Mouse (Mus musculus) hindbrain, postnatal 0 days (tissue): ENCODE results near the gene Syce2. TPM values are rescaled to one million over a fixed set of nuclear protein-coding genes. Genes with fewer than 3 reads are reported as not detected.

Experiments used
- ATAC-seq: fragments of 200-750 bp; cut with Nextera tagmentation; 2 replicates; pipeline ENCODE4 v1.8.0; 2017; ENCODE audit warnings: mild to moderate bottlenecking, moderate TSS enrichment, moderate library complexity
- DNase-seq: peaks from one replicate; pipeline ENCODE4 v3.0.0-alpha.2; 2015; ENCODE audit warnings: low spot score
- H3K27ac ChIP-seq: fragments of 300-500 bp; sonication (generic); 2 replicates; pipeline ENCODE4 v1.5.1; 2014; ENCODE audit warnings: mild to moderate bottlenecking
- H3K27me3 ChIP-seq: fragments of 300-500 bp; sonication (generic); 2 replicates; pipeline ENCODE4 v1.6.1; 2014; ENCODE audit warnings: low read length, mixed read lengths; ENCODE audit not compliant: insufficient read depth
- H3K36me3 ChIP-seq: fragments of 300-500 bp; sonication (generic); 2 replicates; pipeline ENCODE4 v1.6.1; 2014; ENCODE audit warnings: low read length, mixed read lengths; ENCODE audit not compliant: insufficient read depth
- H3K4me1 ChIP-seq: fragments of 300-500 bp; sonication (generic); 2 replicates; pipeline ENCODE4 v1.6.1; 2014; ENCODE audit warnings: antibody characterized with exemption, low read length, mixed read lengths; ENCODE audit not compliant: insufficient read depth
- H3K4me2 ChIP-seq: fragments of 300-500 bp; sonication (generic); 2 replicates; pipeline ENCODE4 v1.6.1; 2014; ENCODE audit warnings: low read depth, mild to moderate bottlenecking, low read length, moderate library complexity, mixed read lengths
- H3K4me3 ChIP-seq: fragments of 300-500 bp; sonication (generic); 2 replicates; pipeline ENCODE4 v1.5.1; 2014; ENCODE audit warnings: low read length
- H3K9ac ChIP-seq: fragments of 300-500 bp; sonication (generic); replicated peaks from 2 replicates; pipeline ENCODE4 v1.6.1; 2014; ENCODE audit warnings: mild to moderate bottlenecking, low read length, moderate library complexity, mixed read lengths
- H3K9me3 ChIP-seq: fragments of 300-500 bp; sonication (generic); 2 replicates; pipeline ENCODE4 v1.6.1; 2016; ENCODE audit warnings: low read length, mixed read lengths
- CTCF ChIP-seq: IDR thresholded peaks from 2 replicates; pipeline ENCODE4 v1.5.1; 2016; ENCODE audit warnings: antibody characterized with exemption, control low read depth, low read depth
- WGBS: fragments of 180-500 bp; shearing (Covaris S2); extraction: QIAGEN DNeasy Blood & Tissue Kit; methylation state at CpG from one replicate; pipeline ENCODE4 v1.1.7; 2014; 5-methylcytosine and 5-hydroxymethylcytosine counted together
- polyA plus RNA-seq: library from polyadenylated mRNA; unstranded; fragments of >200 nt; fragmentation: Nextera tagmentation; extraction: Ambion mirVana; gene quantifications from 2 replicates; pipeline ENCODE4 v1.2.1, GENCODE M21; 2015
- total RNA-seq: library from RNA; depleted of rRNA; stranded (reverse); fragments of >200 nt; gene quantifications from 2 replicates; pipeline ENCODE4 v1.2.3, GENCODE M21; 2014

Syce2 gene
- total and polyA plus RNA-seq, 2 experiments from 2014 or later, result 14.0 to 62.1 TPM

DNA sequence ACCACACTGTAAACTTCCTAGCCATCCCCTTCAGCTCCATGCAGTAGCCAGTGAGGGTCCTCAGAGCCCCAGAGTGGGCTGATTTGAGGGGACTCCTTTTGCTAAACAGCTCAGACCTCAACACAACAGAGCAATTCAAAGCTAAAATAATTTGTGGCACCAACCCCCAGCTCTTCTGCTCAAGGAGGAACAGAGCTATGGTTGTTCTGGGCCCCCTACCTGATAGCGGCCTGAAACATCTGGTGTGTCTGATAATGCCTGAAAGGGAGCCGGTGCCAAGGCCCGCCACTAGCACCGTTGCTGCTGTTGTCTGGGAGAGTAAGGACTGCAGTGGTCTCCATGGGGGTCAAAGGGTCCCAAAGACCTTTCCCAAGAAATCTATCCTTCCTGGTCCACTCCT lies 29.2 kb downstream of the Syce2 start:
- H3K9ac ChIP-seq, result no peak overlapping the region
- no peaks in the 10 kb centered on the region; the same call in 1 of the 2 replicates for H3K27me3 ChIP-seq
- TF ChIP-seq CTCF, result no peak
- H3K4me3 ChIP-seq, result no peak overlapping the region
- no peaks in the 10 kb centered on the region for H3K9me3 ChIP-seq
- H3K4me2 ChIP-seq, result no peak overlapping the region
- no peaks in the 10 kb centered on the region for H3K36me3 ChIP-seq
- 0 out of 2 replicates have a peak, but pooled peaks cover 4% of the 10 kb centered on the region for H3K4me1 ChIP-seq
- no peak for ATAC-seq
- 72% methylated on average over 4 of the region's 4 CpGs for WGBS
- no peak overlapping the region for H3K27ac ChIP-seq
- no peak for DNase-seq

DNA sequence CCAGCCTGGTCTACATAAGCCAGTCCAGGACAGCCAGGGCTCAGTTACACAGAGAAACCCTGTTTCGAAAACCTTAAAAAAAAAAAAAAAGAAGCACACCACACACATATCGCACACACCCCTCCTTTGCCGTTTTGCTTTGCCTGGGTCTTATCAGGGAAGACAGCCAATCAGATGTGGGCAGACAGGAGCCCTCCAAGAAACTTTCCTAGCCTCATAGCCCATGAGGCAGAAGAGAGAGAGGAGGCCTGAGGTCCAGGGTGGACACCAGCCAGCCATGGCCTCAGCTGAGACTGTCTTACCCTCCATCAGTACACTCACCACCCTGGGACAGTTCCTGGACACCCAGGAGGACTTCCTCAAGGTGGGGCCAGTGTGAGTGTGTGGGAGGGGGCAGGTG lies 29.8 kb downstream of the Syce2 start, which contains the start of gene Klf1:
Gene Klf1, plus strand, starts transcription at position 177 of the 400 bp plus-strand sequence.
- Histone ChIP-seq H3K9me3 (no peaks in the 10 kb centered on the region), H3K4me2 (peak within 1 kb of the TSS; percentile 86), H3K27ac (no peak within 1 kb of the TSS), H3K36me3 (no peaks in the 10 kb centered on the region), H3K27me3 (no peaks in the 10 kb centered on the region; the same call in 1 of the 2 replicates), H3K4me1 (0 out of 2 replicates have a peak, but pooled peaks cover 4% of the 10 kb centered on the region), H3K9ac (peak within 1 kb of the TSS; percentile 47), H3K4me3 (peak within 1 kb of the TSS; percentile 46)
- 77% methylated on average over 3 of the region's 3 CpGs for WGBS
- TF ChIP-seq CTCF, result no peak
- no peak for ATAC-seq
- DNase-seq, result no peak

- no peaks in the 10 kb centered on the region; the same call in 1 of the 2 replicates for H3K27me3 ChIP-seq
- H3K27ac ChIP-seq, result no peak overlapping the region
- H3K4me1 ChIP-seq, result 0 out of 2 replicates have a peak, but pooled peaks cover 4% of the 10 kb centered on the region
- no peaks in the 10 kb centered on the region for H3K9me3 ChIP-seq
- DNase-seq (no peak), ATAC-seq (no peak)
- peak overlapping the region; percentile 46 for H3K4me3 ChIP-seq
- peak overlapping the region; percentile 47 for H3K9ac ChIP-seq
- WGBS, result 5% methylated on average over 24 of the region's 24 CpGs
- H3K36me3 ChIP-seq, result no peaks in the 10 kb centered on the region
- peak overlapping the region; percentile 86 for H3K4me2 ChIP-seq
- TF ChIP-seq CTCF, result no peak
These were observed 30.5 kb downstream of the Syce2 start for GRCm38 (mm10) chr8:84902367-84902919.

GRCm38 (mm10) chr8:84902920-84903661 lies 31.2 kb downstream of the Syce2 start:
- DNase-seq (peak; percentile 93), ATAC-seq (peak; percentile 91)
- Histone ChIP-seq H3K4me2 (peak overlapping the region; percentile 86), H3K9ac (peak overlapping the region; percentile 47), H3K4me3 (peak overlapping the region; percentile 46), H3K9me3 (no peaks in the 10 kb centered on the region), H3K4me1 (0 out of 2 replicates have a peak, but pooled peaks cover 4% of the 10 kb centered on the region), H3K36me3 (no peaks in the 10 kb centered on the region), H3K27me3 (no peaks in the 10 kb centered on the region; the same call in 1 of the 2 replicates), H3K27ac (0 out of 2 replicates have a peak overlapping the region, but pooled peaks have one; percentile 23)
- TF ChIP-seq CTCF, result peak; percentile 84
- WGBS, result under 1% methylated on average over 66 of the region's 68 CpGs

DNA sequence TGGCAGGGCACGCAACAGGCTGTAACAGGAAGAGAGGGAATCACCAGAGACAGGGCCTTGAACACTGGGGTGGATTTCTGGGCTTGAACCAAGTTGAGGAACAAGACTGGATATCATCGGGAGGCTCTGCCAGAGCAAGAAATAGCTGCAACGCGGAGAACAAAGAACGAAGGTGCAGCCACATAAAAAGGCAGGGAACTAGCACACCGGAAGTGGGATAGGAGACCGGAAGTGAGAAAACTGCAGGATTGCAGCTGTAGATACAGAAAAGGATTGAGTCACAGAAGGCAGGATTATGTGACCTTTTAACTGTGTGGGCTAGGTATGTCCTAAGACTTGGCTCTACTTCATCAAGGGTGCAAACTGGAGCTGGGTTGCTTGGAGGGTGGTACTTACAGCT lies 32.4 kb downstream of the Syce2 start:
- 0 out of 2 replicates have a peak, but pooled peaks cover 4% of the 10 kb centered on the region for H3K4me1 ChIP-seq
- no peak overlapping the region for H3K9ac ChIP-seq
- no peaks in the 10 kb centered on the region for H3K36me3 ChIP-seq
- no peak overlapping the region for H3K4me2 ChIP-seq
- 90% methylated on average over 7 of the region's 7 CpGs for WGBS
- DNase-seq (no peak), ATAC-seq (no peak)
- H3K4me3 ChIP-seq, result no peak overlapping the region
- no peaks in the 10 kb centered on the region; the same call in 1 of the 2 replicates for H3K27me3 ChIP-seq
- H3K9me3 ChIP-seq, result no peaks in the 10 kb centered on the region
- no peak for TF ChIP-seq CTCF
- H3K27ac ChIP-seq, result no peak overlapping the region

DNA sequence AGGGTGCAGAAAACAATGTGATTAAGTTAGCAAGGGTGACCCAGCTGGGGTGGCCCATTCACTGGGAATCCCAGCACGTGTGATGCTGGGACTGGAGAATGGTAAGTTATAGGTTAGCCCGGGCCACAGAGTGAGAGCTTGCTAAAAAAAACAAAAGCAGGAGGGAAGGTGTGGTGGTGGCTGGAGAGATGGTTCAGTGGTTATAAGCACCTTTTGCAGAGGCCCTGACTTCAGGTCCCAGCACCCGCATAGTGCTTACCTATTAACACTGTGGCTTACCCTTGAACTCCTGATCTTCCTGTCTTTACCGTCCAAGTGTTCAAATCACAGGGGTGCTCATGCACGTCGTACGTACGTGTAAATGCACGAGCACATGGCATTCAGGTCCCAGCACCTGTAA lies 35.1 kb downstream of the Syce2 start:
- Histone ChIP-seq H3K27ac (no peak overlapping the region), H3K4me2 (no peak overlapping the region), H3K9ac (no peak overlapping the region), H3K4me3 (no peak overlapping the region), H3K36me3 (peaks cover 9% of the 10 kb centered on the region; the same call in 1 of the 2 replicates), H3K9me3 (no peaks in the 10 kb centered on the region), H3K27me3 (no peaks in the 10 kb centered on the region), H3K4me1 (0 out of 2 replicates have a peak, but pooled peaks cover 4% of the 10 kb centered on the region)
- 92% methylated on average over 9 of the region's 9 CpGs for WGBS
- ATAC-seq (no peak), DNase-seq (no peak)
- TF ChIP-seq CTCF, result no peak
